Mouse (Mus musculus): ENCODE measurements around the gene Mlc1. TPM values are rescaled to one million over a fixed set of nuclear protein-coding genes. Genes with fewer than 3 reads are reported as not detected.

Mlc1 gene
- not detected for polyA plus RNA-seq (2017; shearing (Covaris generic))

DNA sequence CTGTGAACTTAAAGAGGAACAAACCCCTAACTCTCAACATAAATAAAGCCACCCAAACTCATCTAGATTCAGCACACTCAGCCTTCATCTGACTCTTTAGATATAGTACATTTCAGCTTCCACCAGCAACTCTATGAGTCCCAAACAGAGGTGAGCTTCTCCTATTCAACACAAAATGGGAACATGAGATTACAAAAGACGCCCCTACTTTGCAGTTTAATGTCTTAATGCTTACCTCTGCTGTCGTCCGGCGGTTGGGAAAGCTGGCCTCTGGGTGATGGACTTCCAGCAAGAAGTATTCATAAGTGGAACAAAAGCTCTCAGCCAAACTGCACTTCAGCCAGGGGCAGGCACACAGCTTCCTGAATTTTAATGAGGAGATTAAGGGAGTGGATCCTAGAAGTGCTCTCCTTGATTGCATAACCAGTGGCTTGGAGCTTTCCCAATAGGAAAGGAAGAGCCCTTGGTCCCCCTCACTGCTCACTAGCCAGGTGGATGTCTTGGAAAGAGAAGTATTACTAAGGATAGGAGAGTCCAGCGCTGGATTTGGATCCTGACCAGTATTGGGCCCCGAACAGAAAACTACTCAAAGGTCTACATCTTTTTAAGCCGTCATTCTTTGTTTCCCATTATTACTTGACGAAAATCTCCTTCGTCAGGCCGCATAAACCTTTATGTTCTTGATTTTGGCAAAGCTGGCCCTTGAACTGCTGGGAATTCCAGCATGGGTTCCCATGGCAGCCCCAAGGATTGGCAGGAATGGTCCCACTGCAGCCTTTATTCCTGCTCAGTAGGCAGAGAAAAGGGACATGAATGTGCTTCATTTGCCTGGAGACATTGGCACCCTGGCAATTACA, at the start of gene Mlc1:
Mlc1 (minus strand) TSS at position 727 of the 857 bp plus-strand sequence.
- ATAC-seq, result no peak

DNA sequence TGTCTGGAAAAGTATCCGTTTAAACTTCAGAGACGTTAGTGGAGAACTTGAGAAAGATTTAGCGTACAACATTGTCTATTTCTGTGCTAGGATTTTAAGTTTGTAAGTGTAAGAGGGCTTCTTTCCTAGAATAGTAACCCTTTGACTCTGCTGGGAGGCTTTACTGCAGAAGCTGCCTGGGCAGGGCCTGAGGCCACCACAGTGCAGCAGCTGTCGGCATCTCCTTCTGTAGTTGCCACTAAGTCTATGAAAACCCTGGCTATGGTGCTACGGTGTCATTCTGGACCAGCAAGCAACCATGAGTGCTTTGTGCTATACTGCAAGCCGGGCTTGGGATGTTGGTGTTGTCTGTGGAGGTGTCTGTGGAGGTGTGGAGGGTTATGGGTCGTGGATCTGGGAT, 41.7 kb upstream of the Mlc1 start:
- ATAC-seq, result no peak

DNA sequence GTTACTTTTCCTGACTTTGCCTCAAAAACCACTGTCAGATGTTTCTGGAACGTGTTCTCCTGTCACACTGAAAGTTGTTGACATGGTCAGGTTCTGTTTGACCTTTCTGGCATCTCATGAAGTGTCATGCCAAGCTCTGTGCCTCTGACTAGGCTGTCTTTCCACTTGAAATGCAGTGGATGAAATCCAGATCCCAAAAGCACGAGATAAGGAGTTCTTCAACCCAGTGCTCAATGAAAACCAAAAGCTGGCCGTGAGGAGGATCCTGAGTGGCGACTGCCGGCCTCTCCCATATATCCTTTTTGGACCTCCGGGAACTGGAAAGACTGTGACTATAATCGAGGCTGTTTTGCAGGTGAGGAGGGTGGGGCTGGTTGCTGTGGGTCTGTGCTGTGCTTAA, 41.3 kb upstream of the Mlc1 start:
- ATAC-seq, result no peak

- ATAC-seq, result no peak
Observed at GRCm38 (mm10) chr15:89016722-89017121, 37.9 kb upstream of the Mlc1 start.

GRCm38 (mm10) chr15:89007781-89008180, 29.0 kb upstream of the Mlc1 start:
- ATAC-seq, result no peak

DNA sequence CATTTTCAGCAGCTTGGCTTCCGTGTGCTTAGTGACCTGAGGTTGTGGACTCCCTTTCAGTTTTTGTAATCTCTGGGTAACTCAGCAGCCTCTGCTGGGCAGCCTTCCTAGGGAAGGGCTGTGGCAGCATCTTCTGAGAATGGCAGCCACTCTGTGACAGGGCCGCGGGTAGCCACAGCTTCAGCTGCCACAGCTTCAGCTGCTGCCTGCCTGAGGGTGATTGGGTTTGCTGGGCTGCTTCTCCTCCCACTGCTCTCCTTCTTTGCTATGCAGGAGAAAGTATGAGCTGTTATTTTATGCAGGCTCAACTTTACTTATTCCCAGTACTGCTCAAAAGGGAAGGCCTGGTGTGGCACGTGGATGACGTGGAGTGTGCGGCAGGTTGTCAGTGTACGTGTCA, 28.2 kb upstream of the Mlc1 start:
- no peak for ATAC-seq

GRCm38 (mm10) chr15:89001245-89001644, 22.4 kb upstream of the Mlc1 start:
- no peak for ATAC-seq

GRCm38 (mm10) chr15:89000367-89000766, 21.6 kb upstream of the Mlc1 start:
- ATAC-seq, result no peak

DNA sequence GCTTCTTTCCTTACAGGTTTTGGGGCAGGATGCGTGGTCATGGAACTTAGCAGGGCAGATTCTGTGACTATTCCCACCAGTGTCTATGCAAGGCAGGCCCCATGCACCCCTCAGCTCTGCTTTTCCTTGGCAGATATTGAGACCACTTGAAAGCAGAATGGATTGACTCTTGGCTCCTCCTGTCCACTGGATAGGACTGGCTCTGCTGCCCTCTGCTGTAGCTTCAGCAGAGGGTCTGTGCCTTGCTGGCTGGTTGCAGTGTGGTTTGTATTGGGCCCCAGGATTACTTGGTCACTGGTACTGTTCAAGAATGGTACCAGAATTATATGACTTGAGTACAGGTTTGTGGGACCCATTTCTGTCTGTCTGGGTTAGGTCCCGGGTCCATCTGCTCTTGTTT, 20.3 kb upstream of the Mlc1 start:
- ATAC-seq, result no peak

DNA sequence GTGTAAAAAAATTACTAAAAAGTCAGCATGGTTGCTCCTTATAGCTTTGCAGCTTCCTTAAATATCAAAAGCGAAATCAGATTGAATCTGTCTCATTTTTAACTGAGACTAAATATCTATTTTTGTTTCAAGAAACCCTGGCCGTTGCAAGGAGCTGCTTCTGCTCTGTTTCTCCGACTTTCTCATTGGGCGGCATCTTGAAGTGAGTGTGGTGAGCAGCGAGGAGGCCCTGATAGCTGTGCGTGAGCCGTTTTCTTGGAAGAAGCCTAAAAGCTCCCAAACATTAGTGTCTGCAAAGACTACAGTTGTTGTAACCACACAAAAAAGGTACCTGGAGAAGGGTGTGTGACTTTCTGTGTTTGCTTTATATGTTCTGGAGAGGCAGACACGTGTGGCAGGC, 19.8 kb upstream of the Mlc1 start:
- no peak for ATAC-seq

- ATAC-seq, result no peak
Observed at GRCm38 (mm10) chr15:88989236-88989635, 10.4 kb upstream of the Mlc1 start.

GRCm38 (mm10) chr15:88982534-88983079, 3.8 kb upstream of the Mlc1 start, which contains the start of gene Mov10l1:
Gene Mov10l1, plus strand, starts transcription at chr15:88982909.
- no peak for ATAC-seq

- ATAC-seq, result no peak
Observed at GRCm38 (mm10) chr15:88979138-88979446, 285 bp upstream of the Mlc1 start.

- ATAC-seq, result no peak
Observed at GRCm38 (mm10) chr15:88972300-88972699, 6.5 kb downstream of the Mlc1 start.

- ATAC-seq, result no peak
Observed at GRCm38 (mm10) chr15:88964070-88964578, 14.7 kb downstream of the Mlc1 start.

DNA sequence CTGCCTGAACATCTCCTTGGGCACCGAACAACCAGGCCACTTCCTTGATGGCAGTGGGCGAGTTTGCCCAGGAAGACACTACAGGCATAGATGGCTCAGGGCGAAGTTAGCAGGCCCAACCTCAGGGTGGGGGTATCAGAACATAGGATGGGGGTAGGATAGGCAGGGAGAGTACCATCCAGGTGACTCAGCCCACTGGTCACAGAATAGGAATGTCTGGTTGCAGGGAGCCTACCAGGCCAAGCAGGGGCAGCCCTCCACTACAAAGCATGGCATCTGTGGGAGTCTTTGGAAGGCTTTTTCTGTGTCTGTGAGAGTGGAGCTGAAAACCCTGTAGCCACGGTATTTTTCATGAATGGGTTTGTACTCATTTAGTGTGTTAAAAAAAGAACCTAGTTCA, 21.3 kb downstream of the Mlc1 start:
- ATAC-seq, result no peak

DNA sequence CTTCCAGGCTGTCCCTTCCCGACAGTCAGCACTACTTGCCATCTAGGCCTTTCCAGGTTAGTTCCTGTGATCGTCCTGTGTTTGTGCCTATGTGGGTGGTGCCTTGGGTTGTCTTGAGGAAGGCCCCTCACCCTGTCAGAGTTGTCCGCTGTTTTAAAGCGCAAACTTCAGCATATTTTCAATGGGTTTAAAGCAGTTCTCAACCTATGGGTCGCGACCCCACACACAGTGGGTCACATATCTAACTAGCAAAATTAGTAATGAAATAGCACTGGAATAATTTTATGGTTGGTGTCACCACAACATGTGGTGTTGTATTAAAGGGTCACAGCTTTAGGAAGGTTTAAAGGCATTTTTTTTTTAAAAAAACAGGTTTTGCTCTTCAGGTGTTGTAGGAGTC, 23.5 kb downstream of the Mlc1 start:
- no peak for ATAC-seq

DNA sequence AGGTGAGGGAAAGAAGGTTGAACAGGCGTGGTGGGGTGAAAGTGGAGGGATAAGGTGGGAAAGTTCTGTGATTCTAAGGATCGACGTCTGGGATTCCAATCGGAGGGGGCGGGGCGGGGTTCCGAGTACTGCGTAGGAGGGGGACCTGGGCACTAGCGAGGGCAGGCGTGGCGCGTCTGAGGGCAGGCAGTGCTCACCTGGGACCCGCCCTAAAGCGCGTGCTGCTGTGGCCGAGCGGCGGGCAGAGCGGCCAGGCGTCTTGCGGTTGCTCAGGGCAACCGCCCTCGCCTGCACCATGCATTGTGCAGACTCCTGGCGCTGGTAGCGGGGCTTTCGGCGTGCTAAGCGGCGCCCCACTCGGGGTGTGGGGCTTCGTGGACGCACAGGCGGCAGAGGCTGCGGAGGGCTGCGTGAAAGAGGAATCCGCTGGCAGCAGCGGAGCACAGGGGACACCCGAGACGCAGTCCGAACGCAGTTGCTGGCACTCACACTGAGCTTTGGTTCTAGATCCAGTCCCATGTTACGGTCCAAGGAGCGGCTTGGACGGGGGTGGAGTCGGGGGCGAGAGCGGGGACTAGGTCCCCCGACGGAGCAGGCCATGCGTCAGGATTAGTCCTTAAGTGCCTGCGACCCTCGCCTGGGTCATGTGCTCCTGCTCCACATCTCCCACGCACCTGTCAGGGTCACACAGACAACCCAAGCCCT, 24.3 kb downstream of the Mlc1 start, which contains the start of gene Ttll8:
Ttll8 (minus strand) TSS at position 51 of the 705 bp plus-strand sequence.
- no peak for ATAC-seq

- no peak for ATAC-seq
Observed at GRCm38 (mm10) chr15:88951246-88951645, 27.6 kb downstream of the Mlc1 start.

DNA sequence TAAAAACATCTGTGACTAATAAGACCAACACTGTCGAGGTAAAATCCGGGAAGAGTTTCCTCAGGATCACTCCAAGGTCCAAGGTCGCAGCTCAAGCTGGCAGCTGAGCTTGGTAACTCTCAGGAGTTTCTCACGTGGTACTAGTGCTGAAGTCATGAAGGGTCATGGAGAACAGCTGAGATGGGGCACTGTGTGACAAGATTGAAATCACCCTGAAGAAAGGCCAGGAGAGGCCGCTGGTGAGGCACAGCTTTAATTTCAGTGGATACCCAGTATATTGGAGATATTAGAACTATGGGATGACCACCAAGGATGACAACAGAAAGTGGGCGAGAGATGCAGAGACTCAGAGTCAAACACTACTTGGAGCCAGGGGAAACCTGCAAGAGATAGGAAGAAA, 32.0 kb downstream of the Mlc1 start:
- ATAC-seq, result no peak

- no peak for ATAC-seq
Observed at GRCm38 (mm10) chr15:88943896-88944551, 34.8 kb downstream of the Mlc1 start.

GRCm38 (mm10) chr15:88942783-88943182, 36.0 kb downstream of the Mlc1 start:
- ATAC-seq, result no peak

GRCm38 (mm10) chr15:88937291-88937650, 41.5 kb downstream of the Mlc1 start:
- ATAC-seq, result no peak

Data from CD4-positive, CD25-positive, alpha-beta regulatory T cell, adult 4 months (primary cell).